Mouse (Mus musculus) splenic B cell, adult 2 months (primary cell): Measurements from ENCODE around the gene Arl14ep.
A peak's percentile ranks its signal among the peaks of the same experiment; 100 is the strongest.

Experiments
- DNase-seq: peaks from one replicate; pipeline ENCODE4 v3.0.0-alpha.2; 2011; ENCODE audit warnings: low read depth, low spot score
- H3K27me3 ChIP-seq: 2 replicates; pipeline ENCODE4 v1.6.1; 2012; ENCODE audit warnings: mild to moderate bottlenecking, low read length, moderate library complexity, mixed read lengths; ENCODE audit not compliant: control insufficient read depth, poor library complexity, insufficient read depth, severe bottlenecking
- H3K36me3 ChIP-seq: 2 replicates; pipeline ENCODE4 v1.6.1; 2012; ENCODE audit warnings: mild to moderate bottlenecking, low read length, moderate library complexity, mixed read lengths; ENCODE audit not compliant: control insufficient read depth, poor library complexity, insufficient read depth, severe bottlenecking

Gene Arl14ep

GRCm38 (mm10) chr2:106968320-106968719, 5.9 kb downstream of the Arl14ep start:
- H3K27me3 ChIP-seq = no peaks in the 10 kb centered on the region
- no peak for DNase-seq
- peaks cover 14% of the 10 kb centered on the region for H3K36me3 ChIP-seq

GRCm38 (mm10) chr2:106963560-106963959, 10.7 kb downstream of the Arl14ep start:
- Histone ChIP-seq H3K36me3 (peaks cover 12% of the 10 kb centered on the region), H3K27me3 (no peaks in the 10 kb centered on the region)
- DNase-seq = no peak

GRCm38 (mm10) chr2:106961650-106962049, 12.6 kb downstream of the Arl14ep start:
- Histone ChIP-seq H3K27me3 (no peaks in the 10 kb centered on the region), H3K36me3 (peaks cover 4% of the 10 kb centered on the region)
- DNase-seq = no peak

- DNase-seq = no peak
- H3K27me3 ChIP-seq = no peaks in the 10 kb centered on the region
- H3K36me3 ChIP-seq = peaks cover 4% of the 10 kb centered on the region
Observed at GRCm38 (mm10) chr2:106961066-106961465, 13.2 kb downstream of the Arl14ep start.

- Histone ChIP-seq H3K27me3 (no peaks in the 10 kb centered on the region), H3K36me3 (peaks cover 2% of the 10 kb centered on the region)
- DNase-seq = no peak
Observed at GRCm38 (mm10) chr2:106960237-106960636, 14.0 kb downstream of the Arl14ep start.

- Histone ChIP-seq H3K36me3 (no peaks in the 10 kb centered on the region), H3K27me3 (no peaks in the 10 kb centered on the region)
- DNase-seq = no peak
Observed at GRCm38 (mm10) chr2:106959380-106959779, 14.8 kb downstream of the Arl14ep start.

GRCm38 (mm10) chr2:106958916-106959315, 15.3 kb downstream of the Arl14ep start:
- H3K36me3 ChIP-seq = no peaks in the 10 kb centered on the region
- no peaks in the 10 kb centered on the region for H3K27me3 ChIP-seq
- DNase-seq = no peak

GRCm38 (mm10) chr2:106956146-106956545, 18.1 kb downstream of the Arl14ep start:
- DNase-seq = no peak
- H3K27me3 ChIP-seq = no peaks in the 10 kb centered on the region
- no peaks in the 10 kb centered on the region for H3K36me3 ChIP-seq

- H3K36me3 ChIP-seq = no peaks in the 10 kb centered on the region
- no peaks in the 10 kb centered on the region for H3K27me3 ChIP-seq
- peak; percentile 10 for DNase-seq
Observed at GRCm38 (mm10) chr2:106955621-106956020, 18.6 kb downstream of the Arl14ep start.

GRCm38 (mm10) chr2:106954975-106955374, 19.2 kb downstream of the Arl14ep start:
- DNase-seq = no peak
- H3K36me3 ChIP-seq = no peaks in the 10 kb centered on the region

GRCm38 (mm10) chr2:106942451-106942850, 31.8 kb downstream of the Arl14ep start:
- no peaks in the 10 kb centered on the region for H3K36me3 ChIP-seq
- no peak for DNase-seq
- no peaks in the 10 kb centered on the region; the same call in 1 of the 2 replicates for H3K27me3 ChIP-seq

More at GRCm38 (mm10) chr2:106954975-106955374, 19.2 kb downstream of the Arl14ep start:
- no peaks in the 10 kb centered on the region for H3K27me3 ChIP-seq

GRCm38 (mm10) chr2:106935681-106936080, 38.5 kb downstream of the Arl14ep start:
- Histone ChIP-seq H3K27me3 (no peaks in the 10 kb centered on the region), H3K36me3 (no peaks in the 10 kb centered on the region)
- DNase-seq = no peak

GRCm38 (mm10) chr2:106929906-106930305, 44.3 kb downstream of the Arl14ep start:
- DNase-seq = no peak
- H3K27me3 ChIP-seq = no peaks in the 10 kb centered on the region

More at GRCm38 (mm10) chr2:106929906-106930305, 44.3 kb downstream of the Arl14ep start:
- no peaks in the 10 kb centered on the region for H3K36me3 ChIP-seq
